Mouse (Mus musculus) c-Kit-positive CD71-positive TER-119-negative erythroid progenitor cells, embryonic 14.5 days (primary cell): ENCODE measurements around the gene Zscan2.
A peak's percentile ranks its signal among the peaks of the same experiment; 100 is the strongest.

Experiments used
- DNase-seq: peaks from one replicate; pipeline ENCODE4 v3.0.0-alpha.2; 2013; ENCODE audit warnings: low read depth

Gene Zscan2

DNA sequence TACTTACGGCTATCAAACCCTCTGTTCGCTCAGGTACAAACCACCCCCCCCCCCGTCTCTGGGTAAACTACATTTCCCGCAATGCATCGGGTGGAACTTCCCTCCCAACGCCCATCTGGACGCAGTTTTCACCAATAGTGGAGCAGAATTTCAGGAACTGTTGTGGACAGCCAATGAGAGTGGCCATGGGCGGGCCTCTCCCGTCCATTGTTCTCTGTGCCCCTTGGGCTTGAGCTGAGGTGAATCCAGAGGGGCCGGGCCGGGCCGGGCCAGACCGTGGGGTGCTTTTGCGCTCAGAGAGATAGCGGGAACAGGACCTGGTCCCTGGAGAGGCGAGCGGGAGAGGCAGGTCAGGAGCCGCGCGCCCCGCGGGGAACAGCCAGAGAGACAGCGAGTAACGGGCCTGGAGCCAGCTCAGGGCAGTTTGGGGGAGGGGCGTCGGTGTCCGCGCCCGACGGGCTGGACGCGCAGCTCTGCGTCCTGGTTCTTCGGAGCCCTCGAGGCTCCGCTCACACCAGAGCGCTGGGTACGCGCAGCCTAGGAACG is at the start of gene Zscan2:
Gene Zscan2 (plus strand): TSS at position 192 of the 546 bp plus-strand sequence.
- DNase-seq = peak; percentile 90

GRCm38 (mm10) chr7:80813397-80813796 is 47.3 kb upstream of the Zscan2 start:
- no peak for DNase-seq

GRCm38 (mm10) chr7:80816641-80817040 is 44.1 kb upstream of the Zscan2 start:
- no peak for DNase-seq

GRCm38 (mm10) chr7:80820838-80821237 is 39.9 kb upstream of the Zscan2 start:
- DNase-seq = no peak

DNA sequence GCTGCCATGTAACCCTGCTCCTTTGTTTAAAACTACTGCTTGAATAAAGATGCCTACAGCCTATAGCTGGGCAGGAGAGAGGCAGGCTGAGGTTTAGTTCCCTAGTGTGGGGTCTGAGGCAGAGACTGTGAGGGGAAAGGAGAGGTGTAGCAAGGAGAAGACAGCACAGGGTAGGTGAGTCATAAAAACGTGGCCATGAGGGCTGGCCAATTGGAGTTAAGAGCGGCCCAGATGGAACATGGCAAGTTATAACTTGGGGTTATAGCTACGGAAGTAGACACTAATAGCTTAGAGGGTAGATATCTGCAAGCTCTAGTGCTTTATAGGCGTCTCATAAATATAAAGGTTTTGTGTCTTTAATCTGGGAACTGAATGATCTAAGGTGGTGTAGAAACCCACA is 37.5 kb upstream of the Zscan2 start:
- no peak for DNase-seq

- peak; percentile 52 for DNase-seq
These were observed 36.6 kb upstream of the Zscan2 start for GRCm38 (mm10) chr7:80823875-80824682.

GRCm38 (mm10) chr7:80825843-80826403 is 34.8 kb upstream of the Zscan2 start, which contains the start of gene Iqgap1:
Iqgap1 (minus strand) TSS chr7:80825974.
- DNase-seq = no peak

DNA sequence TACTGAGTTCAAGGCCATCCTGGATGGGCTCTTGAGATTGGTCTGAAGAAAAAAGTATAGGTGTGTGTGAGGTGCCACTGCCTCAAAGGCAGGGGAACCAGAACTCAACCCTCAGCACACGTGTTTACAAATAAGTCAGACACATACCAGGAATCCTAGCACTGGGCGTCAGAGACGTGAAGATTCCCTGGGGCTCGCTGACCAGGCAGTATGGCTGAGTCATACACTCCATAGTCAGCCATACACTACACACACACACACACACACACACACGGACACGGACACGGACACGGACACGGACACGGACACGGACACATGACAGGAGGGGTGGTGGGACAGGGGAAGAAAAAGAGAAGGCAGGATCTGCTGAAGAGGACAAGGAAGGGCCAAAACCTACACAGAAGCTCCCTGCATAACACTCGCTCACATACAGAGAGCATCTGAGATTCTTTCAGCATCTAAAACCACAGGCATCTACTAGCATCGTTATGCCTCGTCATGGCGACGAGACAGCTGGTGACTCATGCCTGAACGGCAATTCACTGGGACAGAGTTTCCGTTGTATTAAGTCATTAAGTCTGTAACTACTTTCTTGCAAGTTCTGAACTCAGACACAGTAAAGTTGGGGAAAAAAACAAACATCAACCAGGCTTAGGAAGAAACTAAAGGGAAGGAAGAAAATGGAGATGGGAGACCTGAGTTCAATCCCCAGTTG is 32.4 kb upstream of the Zscan2 start:
- DNase-seq = no peak

- DNase-seq = no peak
These were observed 30.4 kb upstream of the Zscan2 start for GRCm38 (mm10) chr7:80830193-80830803.

DNA sequence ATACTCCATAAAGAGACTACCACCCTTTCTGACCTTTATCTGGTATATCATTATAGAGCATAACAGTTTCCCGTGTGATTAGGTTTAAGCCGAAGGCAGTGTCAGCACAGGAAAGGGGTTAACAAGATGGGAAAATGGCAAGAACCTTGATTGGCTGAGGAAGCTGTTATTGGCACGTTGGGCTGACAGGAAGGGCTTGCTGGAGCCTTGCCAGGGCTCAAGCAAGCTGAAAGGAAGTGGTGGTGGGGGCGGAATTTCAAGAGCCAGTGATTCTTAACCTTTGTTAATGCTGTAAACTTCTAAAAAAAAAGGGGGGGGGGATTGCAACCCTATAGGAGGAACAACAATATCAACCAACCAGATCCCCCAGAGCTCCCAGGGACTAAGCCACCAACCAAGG is 28.5 kb upstream of the Zscan2 start:
- no peak for DNase-seq

- DNase-seq = peak; percentile 51
These were observed 27.6 kb upstream of the Zscan2 start for GRCm38 (mm10) chr7:80832996-80833650.

- no peak for DNase-seq
These were observed 26.8 kb upstream of the Zscan2 start for GRCm38 (mm10) chr7:80833651-80834532.

- DNase-seq = no peak
These were observed 24.6 kb upstream of the Zscan2 start for GRCm38 (mm10) chr7:80835984-80836652.

GRCm38 (mm10) chr7:80837736-80838135 is 23.0 kb upstream of the Zscan2 start:
- no peak for DNase-seq

DNA sequence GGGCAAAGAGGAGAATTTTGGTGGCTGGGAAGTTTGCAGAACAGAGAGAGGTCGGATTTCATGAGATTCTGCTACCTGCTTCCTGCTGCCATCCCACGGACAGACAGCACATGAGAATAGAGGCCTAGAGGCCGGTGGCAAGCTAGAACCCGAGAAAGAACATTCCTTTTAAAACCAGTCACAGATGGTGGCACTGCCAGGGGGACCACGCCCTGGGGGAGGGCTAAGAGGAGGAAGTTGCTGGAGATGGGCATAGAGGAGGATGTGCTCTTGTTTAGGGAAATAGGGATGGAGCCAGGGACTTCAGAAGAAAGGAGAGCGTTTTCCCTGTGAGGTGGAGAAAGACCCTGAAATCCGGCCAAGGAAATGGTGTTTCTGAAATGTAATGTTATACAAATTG is 22.5 kb upstream of the Zscan2 start:
- no peak for DNase-seq

- DNase-seq = no peak
These were observed 21.0 kb upstream of the Zscan2 start for GRCm38 (mm10) chr7:80839755-80840154.

GRCm38 (mm10) chr7:80840241-80840640 is 20.5 kb upstream of the Zscan2 start:
- no peak for DNase-seq

DNA sequence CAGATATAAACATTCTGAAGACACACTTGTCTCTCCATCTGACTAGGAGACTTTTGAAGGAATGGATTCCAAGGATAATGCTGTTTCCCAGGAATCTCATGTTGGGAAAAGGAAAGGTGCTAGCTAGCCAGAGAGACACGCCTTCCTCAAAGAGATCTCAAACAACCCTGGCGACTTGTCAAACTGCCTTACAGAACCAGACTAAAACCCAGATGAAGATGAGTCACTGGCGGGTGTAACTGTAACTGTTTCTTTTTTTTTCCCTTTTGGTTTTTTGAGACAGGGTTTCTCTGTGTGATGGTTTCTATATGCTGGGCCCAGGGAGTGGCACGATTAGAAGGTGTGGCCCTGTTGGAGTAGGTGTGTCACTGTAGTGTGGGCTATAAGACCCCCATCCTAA is 19.8 kb upstream of the Zscan2 start:
- no peak for DNase-seq

DNA sequence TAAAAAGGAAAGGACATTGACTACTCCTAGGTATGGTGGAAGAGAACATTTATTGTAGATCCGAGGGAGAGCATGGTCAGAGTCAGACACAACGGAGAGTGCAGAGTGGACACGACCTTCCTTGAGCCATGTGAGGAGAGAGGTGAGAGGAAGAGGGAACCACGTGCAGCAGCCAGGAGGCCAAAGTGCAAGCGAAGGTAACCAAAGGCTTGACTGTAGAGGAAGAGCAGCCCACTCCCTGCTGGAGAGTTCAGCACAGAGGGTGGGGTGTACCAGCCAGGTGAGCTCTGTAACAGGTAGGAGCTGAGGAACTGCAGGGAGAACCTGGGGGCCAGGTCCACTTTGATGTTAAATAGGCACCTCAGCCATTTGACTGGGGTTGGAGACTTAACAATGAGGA is 18.6 kb upstream of the Zscan2 start:
- no peak for DNase-seq

DNA sequence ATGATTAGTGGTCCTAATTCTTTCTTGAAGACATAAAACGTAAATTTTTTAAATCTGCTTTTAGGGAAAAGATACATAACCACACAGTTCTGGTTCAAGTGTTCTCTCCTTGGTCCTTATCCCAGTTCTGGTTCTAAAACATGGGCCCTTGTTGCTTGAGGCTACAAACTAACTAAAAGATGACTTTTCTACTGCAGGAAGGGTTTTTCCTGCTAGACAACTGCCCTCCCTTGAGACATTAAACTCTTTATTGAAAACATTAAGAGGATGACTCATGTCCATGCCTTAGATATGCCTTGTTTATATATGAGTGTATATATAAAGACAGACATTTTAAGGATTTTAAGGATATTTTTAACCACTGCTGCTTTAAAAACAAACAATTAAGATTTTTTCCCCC is 17.5 kb upstream of the Zscan2 start:
- no peak for DNase-seq
